Mouse (Mus musculus) midbrain, embryonic 14.5 days (tissue): ENCODE results near the gene Cyp2d10. TPM values are rescaled to one million over a fixed set of nuclear protein-coding genes. Genes with fewer than 3 reads are reported as not detected.
A peak's percentile ranks its signal among the peaks of the same experiment; 100 is the strongest.

Experiments used
- ATAC-seq: fragments of 200-750 bp; cut with Nextera tagmentation; 2 replicates; pipeline ENCODE4 v1.8.0; 2017; ENCODE audit warnings: moderate number of reproducible peaks, moderate library complexity; ENCODE audit not compliant: low FRiP score, low TSS enrichment
- DNase-seq: peaks from one replicate; pipeline ENCODE4 v3.0.0-alpha.2; 2015
- H3K27ac ChIP-seq: fragments of 300-500 bp; sonication (generic); replicated peaks from 2 replicates; pipeline ENCODE4 v1.5.1; 2014; ENCODE audit warnings: mild to moderate bottlenecking, low read depth, low read length, moderate library complexity
- H3K27me3 ChIP-seq: fragments of 300-500 bp; sonication (generic); 2 replicates; pipeline ENCODE4 v1.6.1; 2014; ENCODE audit warnings: low read length, control low read depth, mixed read lengths; ENCODE audit not compliant: control insufficient read depth, insufficient read depth
- H3K36me3 ChIP-seq: fragments of 300-500 bp; sonication (generic); 2 replicates; pipeline ENCODE4 v1.6.1; 2014; ENCODE audit warnings: low read length, control low read depth; ENCODE audit not compliant: control insufficient read depth, insufficient read depth
- H3K4me1 ChIP-seq: fragments of 300-500 bp; sonication (generic); 2 replicates; pipeline ENCODE4 v1.6.1; 2014; ENCODE audit warnings: mild to moderate bottlenecking, antibody characterized with exemption, low read length, control low read depth; ENCODE audit not compliant: control insufficient read depth, insufficient read depth
- H3K4me2 ChIP-seq: fragments of 300-500 bp; sonication (generic); 2 replicates; pipeline ENCODE4 v1.6.1; 2014; ENCODE audit warnings: mild to moderate bottlenecking, low read length, moderate library complexity
- H3K4me3 ChIP-seq: fragments of 300-500 bp; sonication (generic); replicated peaks from 2 replicates; pipeline ENCODE4 v1.5.1; 2014; ENCODE audit warnings: low read depth, low read length
- H3K9ac ChIP-seq: fragments of 300-500 bp; sonication (generic); replicated peaks from 2 replicates; pipeline ENCODE4 v1.6.1; 2014; ENCODE audit warnings: mild to moderate bottlenecking, low read length, moderate library complexity
- H3K9me3 ChIP-seq: fragments of 300-500 bp; sonication (generic); 2 replicates; pipeline ENCODE4 v1.6.1; 2016; ENCODE audit warnings: low read length, control low read depth, mixed read lengths; ENCODE audit not compliant: control insufficient read depth
- WGBS: fragments of 180-500 bp; shearing (Covaris S2); extraction: QIAGEN DNeasy Blood & Tissue Kit; methylation state at CpG from one replicate; pipeline ENCODE4 v1.1.7; 2014; 5-methylcytosine and 5-hydroxymethylcytosine counted together
- polyA plus RNA-seq: library from polyadenylated mRNA; unstranded; fragments of >200 nt; fragmentation: Nextera tagmentation; extraction: Ambion mirVana; gene quantifications from 2 replicates; pipeline ENCODE4 v1.2.1, GENCODE M21; 2014

Gene Cyp2d10
- polyA plus RNA-seq, 1 experiment from 2014 or later: not detected

DNA sequence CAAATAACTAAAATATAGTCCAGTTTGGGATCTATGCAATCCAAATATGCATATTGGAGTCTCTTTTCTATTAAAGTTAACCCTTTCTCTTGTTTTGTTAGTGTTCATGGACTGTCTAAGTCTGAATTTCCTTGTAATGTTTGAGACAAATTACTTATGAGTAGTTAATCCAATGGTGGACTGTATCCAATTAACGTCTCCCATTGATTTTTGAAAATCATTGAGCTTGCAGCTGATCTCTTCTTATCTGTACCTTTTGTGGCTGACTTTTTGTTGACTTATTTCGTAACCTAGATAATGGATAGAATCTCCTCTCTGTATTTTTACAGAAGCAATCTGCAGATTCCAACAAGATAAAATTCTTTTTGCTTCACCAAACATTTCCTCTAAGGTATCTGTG is 24.6 kb downstream of the Cyp2d10 start:
- no peak for ATAC-seq
- WGBS: 90% methylated on average over 2 of the region's 2 CpGs
- no peak for DNase-seq
- no peak overlapping the region for H3K9ac ChIP-seq
- H3K4me1 ChIP-seq: peaks cover 8% of the 10 kb centered on the region
- no peak overlapping the region for H3K27ac ChIP-seq
- no peaks in the 10 kb centered on the region for H3K27me3 ChIP-seq
- H3K9me3 ChIP-seq: no peaks in the 10 kb centered on the region
- H3K4me3 ChIP-seq: no peak overlapping the region
- H3K36me3 ChIP-seq: no peaks in the 10 kb centered on the region
- H3K4me2 ChIP-seq: no peak overlapping the region

- DNase-seq (peak; percentile 11), ATAC-seq (no peak)
- Histone ChIP-seq H3K4me2 (peak overlapping the region; percentile 54), H3K4me3 (peak overlapping the region; percentile 29), H3K4me1 (peaks cover 8% of the 10 kb centered on the region), H3K27me3 (no peaks in the 10 kb centered on the region), H3K9ac (peak overlapping the region; percentile 40; the same call in 1 of the 2 replicates), H3K9me3 (no peaks in the 10 kb centered on the region), H3K36me3 (no peaks in the 10 kb centered on the region), H3K27ac (no peak overlapping the region)
- 33% methylated on average over 7 of the region's 7 CpGs for WGBS
Measured at GRCm38 (mm10) chr15:82380714-82381062, 26.3 kb downstream of the Cyp2d10 start.

DNA sequence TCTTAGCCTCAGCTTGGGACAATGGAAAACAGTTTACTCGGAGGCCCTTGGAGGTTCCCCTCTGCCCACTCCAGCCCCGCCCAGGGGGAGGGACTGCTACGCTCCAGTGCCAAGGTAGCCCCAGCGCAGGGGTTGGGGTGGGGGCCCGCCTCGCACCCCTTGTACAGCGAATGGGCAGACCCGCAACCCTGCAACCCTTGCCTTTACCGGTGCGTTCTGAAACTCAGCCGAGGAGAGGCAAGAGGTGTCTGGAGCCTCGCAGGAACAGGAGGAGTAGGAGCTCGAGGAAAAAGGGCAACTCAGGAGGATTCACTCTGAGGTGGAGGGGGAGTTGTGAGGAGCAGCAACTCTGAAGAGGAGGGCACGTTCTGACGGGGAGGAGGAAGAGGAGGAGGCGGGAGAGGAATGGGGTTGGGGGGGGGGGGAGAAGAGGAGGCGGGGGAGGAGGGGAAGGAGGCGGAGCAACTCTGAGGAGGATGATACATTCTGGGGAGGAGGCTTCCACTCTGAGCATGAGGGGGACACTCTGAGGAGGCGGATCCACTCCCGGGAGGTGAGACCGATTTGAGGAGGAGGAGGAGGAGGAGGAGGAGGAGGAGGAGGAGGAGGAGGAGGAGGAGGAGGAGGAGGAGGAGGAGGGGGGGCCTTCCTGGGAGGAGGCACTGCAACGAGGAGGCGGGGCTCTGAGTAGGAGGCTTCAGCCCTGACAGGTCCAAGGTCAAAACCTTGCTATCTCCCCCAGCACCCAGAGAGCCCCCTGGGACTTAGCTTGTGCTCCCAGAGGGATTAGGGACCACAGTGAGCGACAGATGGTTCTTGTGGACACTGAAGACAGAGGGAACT is 26.9 kb downstream of the Cyp2d10 start, which contains the start of gene Cyp2d22:
Gene Cyp2d22 (minus strand): TSS at position 390 of the 843 bp plus-strand sequence.
- Histone ChIP-seq H3K36me3 (no peaks in the 10 kb centered on the region), H3K4me2 (peak within 1 kb of the TSS; percentile 54), H3K4me3 (peak within 1 kb of the TSS; percentile 29), H3K9me3 (no peaks in the 10 kb centered on the region), H3K27ac (no peak within 1 kb of the TSS), H3K4me1 (peaks cover 8% of the 10 kb centered on the region), H3K27me3 (no peaks in the 10 kb centered on the region), H3K9ac (peak within 1 kb of the TSS; percentile 40; the same call in 1 of the 2 replicates)
- WGBS: under 1% methylated on average over 19 of the region's 24 CpGs
- DNase-seq (peak; percentile 49), ATAC-seq (peak; percentile 55)

- ATAC-seq (peak; percentile 40; the same call in 1 of the 2 replicates), DNase-seq (no peak)
- no peak overlapping the region for H3K9ac ChIP-seq
- no peaks in the 10 kb centered on the region for H3K36me3 ChIP-seq
- H3K9me3 ChIP-seq: no peaks in the 10 kb centered on the region
- H3K4me2 ChIP-seq: peak overlapping the region; percentile 54
- H3K4me3 ChIP-seq: peak overlapping the region; percentile 21
- peaks cover 8% of the 10 kb centered on the region for H3K4me1 ChIP-seq
- H3K27ac ChIP-seq: no peak overlapping the region
- no peaks in the 10 kb centered on the region for H3K27me3 ChIP-seq
- WGBS: 22% methylated on average over 7 of the region's 7 CpGs
Measured at GRCm38 (mm10) chr15:82379511-82379870, 27.5 kb downstream of the Cyp2d10 start.

- H3K4me3 ChIP-seq: no peak overlapping the region
- no peaks in the 10 kb centered on the region for H3K27me3 ChIP-seq
- WGBS: 51% methylated on average over 15 of the region's 15 CpGs
- no peak for DNase-seq
- no peaks in the 10 kb centered on the region for H3K9me3 ChIP-seq
- H3K4me1 ChIP-seq: peaks cover 8% of the 10 kb centered on the region
- no peak overlapping the region for H3K4me2 ChIP-seq
- no peaks in the 10 kb centered on the region for H3K36me3 ChIP-seq
- no peak overlapping the region for H3K9ac ChIP-seq
- no peak for ATAC-seq
- no peak overlapping the region for H3K27ac ChIP-seq
Measured at GRCm38 (mm10) chr15:82378261-82379180, 28.5 kb downstream of the Cyp2d10 start.

- ATAC-seq (no peak), DNase-seq (no peak)
- no peaks in the 10 kb centered on the region for H3K9me3 ChIP-seq
- no peaks in the 10 kb centered on the region for H3K36me3 ChIP-seq
- WGBS: 81% methylated on average over 5 of the region's 5 CpGs
- no peak overlapping the region for H3K9ac ChIP-seq
- peaks cover 8% of the 10 kb centered on the region for H3K4me1 ChIP-seq
- H3K4me2 ChIP-seq: no peak overlapping the region
- H3K27ac ChIP-seq: no peak overlapping the region
- no peaks in the 10 kb centered on the region for H3K27me3 ChIP-seq
- no peak overlapping the region for H3K4me3 ChIP-seq
Measured at GRCm38 (mm10) chr15:82377701-82378100, 29.3 kb downstream of the Cyp2d10 start.

GRCm38 (mm10) chr15:82376393-82377138 is 30.4 kb downstream of the Cyp2d10 start:
- H3K9me3 ChIP-seq: no peaks in the 10 kb centered on the region
- 70% methylated on average over 17 of the region's 17 CpGs for WGBS
- no peak overlapping the region for H3K9ac ChIP-seq
- H3K36me3 ChIP-seq: no peaks in the 10 kb centered on the region
- no peaks in the 10 kb centered on the region for H3K27me3 ChIP-seq
- 0 out of 2 replicates have a peak overlapping the region, but pooled peaks have one; percentile 8 for H3K27ac ChIP-seq
- no peak overlapping the region for H3K4me2 ChIP-seq
- ATAC-seq: no peak
- H3K4me1 ChIP-seq: peaks cover 8% of the 10 kb centered on the region
- DNase-seq: peak; percentile 22
- H3K4me3 ChIP-seq: no peak overlapping the region

DNA sequence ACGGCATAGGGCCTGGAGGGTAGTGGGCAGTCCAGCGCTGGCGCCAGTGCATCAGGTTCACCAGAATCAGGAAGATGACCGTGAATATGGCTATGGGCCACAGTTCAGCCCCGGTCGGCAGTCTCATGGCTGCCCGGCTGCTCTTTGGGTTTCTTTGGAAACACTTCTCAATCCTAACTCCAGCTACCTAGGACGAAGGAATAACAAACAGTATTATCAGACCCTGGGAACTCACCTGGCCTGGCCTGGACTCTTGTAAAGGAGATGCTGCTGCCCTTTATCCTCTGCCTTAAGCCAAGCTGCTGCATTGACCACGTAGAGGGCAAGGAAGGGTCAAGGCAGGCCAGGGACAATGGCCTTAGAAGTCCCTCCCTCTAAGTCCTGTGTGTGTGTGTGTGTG is 31.1 kb downstream of the Cyp2d10 start:
- no peak overlapping the region for H3K4me2 ChIP-seq
- H3K9ac ChIP-seq: no peak overlapping the region
- H3K36me3 ChIP-seq: no peaks in the 10 kb centered on the region
- H3K27me3 ChIP-seq: no peaks in the 10 kb centered on the region
- ATAC-seq (no peak), DNase-seq (no peak)
- no peaks in the 10 kb centered on the region for H3K9me3 ChIP-seq
- H3K4me3 ChIP-seq: no peak overlapping the region
- H3K27ac ChIP-seq: no peak overlapping the region
- WGBS: 89% methylated on average over 9 of the region's 9 CpGs
- H3K4me1 ChIP-seq: peaks cover 5% of the 10 kb centered on the region
